In genomic region chr19:46502471-46503166, GRCm38 (mm10) we compare ENCODE assay signal across 8 mouse cellular contexts. TPM values are rescaled to one million over a fixed set of nuclear protein-coding genes. Genes with fewer than 3 reads are reported as not detected.
DNase-seq lines count a peak whose midpoint lies in the region; ATAC-seq and TF ChIP-seq lines count a peak whose summit lies in the region.

No protein-coding gene starts in this region.

- H3K4me2 ChIP-seq in forebrain, embryonic 14.5 days (ENCODE audit: low read length), result peak overlapping the region; percentile 96
- peak overlapping the region; percentile 66 for H3K4me2 ChIP-seq in lung, postnatal 0 days (replicated peaks; ENCODE audit: low read depth, low read length)

- no peaks in the 10 kb centered on the region for H3K36me3 ChIP-seq in ES-Bruce4 (ENCODE audit: control insufficient read depth, insufficient read depth, low read length, poor library complexity, severe bottlenecking)
- peaks cover 26% of the 10 kb centered on the region for H3K36me3 ChIP-seq in forebrain, embryonic 14.5 days (ENCODE audit: control insufficient read depth, insufficient read depth, low read length)
- H3K36me3 ChIP-seq in hindbrain, embryonic 10.5 days, result peaks cover 41% of the 10 kb centered on the region
- peaks cover under 1% of the 10 kb centered on the region; the same call in 1 of the 2 replicates for H3K36me3 ChIP-seq in lung, postnatal 0 days (ENCODE audit: insufficient read depth, low read length)

- peak overlapping the region; percentile 94 for H3K27ac ChIP-seq in ES-Bruce4 (ENCODE audit: insufficient read depth, low read length)
- H3K27ac ChIP-seq in forebrain, embryonic 14.5 days (ENCODE audit: low read depth, low read length), result peak overlapping the region; percentile 100
- H3K27ac ChIP-seq in hindbrain, embryonic 10.5 days, result peak overlapping the region; percentile 98
- H3K27ac ChIP-seq in lung, postnatal 0 days (ENCODE audit: low read length), result peak overlapping the region; percentile 100

- H3K9ac ChIP-seq in ES-Bruce4 (ENCODE audit: low read depth, poor library complexity, severe bottlenecking), result peak overlapping the region; percentile 94
- H3K9ac ChIP-seq in forebrain, embryonic 14.5 days (ENCODE audit: low read length), result peak overlapping the region; percentile 98
- peak overlapping the region; percentile 97 for H3K9ac ChIP-seq in lung, postnatal 0 days (replicated peaks; ENCODE audit: low read depth)

- no peak; the same call in 1 of the 2 replicates for TF ChIP-seq EP300 in ES-Bruce4 (IDR thresholded peaks at IDR 0.05; ENCODE audit: insufficient read depth, low read depth, low read length)
- TF ChIP-seq EP300 in lung, postnatal 0 days (IDR thresholded peaks at IDR 0.05), result no peak

- H3K4me1 ChIP-seq in ES-Bruce4 (ENCODE audit: control insufficient read depth, insufficient read depth, low read length), result peaks cover 2% of the 10 kb centered on the region
- peaks cover 35% of the 10 kb centered on the region for H3K4me1 ChIP-seq in forebrain, embryonic 14.5 days (ENCODE audit: control insufficient read depth, insufficient read depth, low read length)
- H3K4me1 ChIP-seq in hindbrain, embryonic 10.5 days (replicated peaks), result peaks cover 61% of the 10 kb centered on the region
- H3K4me1 ChIP-seq in lung, postnatal 0 days (ENCODE audit: insufficient read depth, low read depth, low read length), result peaks cover 16% of the 10 kb centered on the region; the same call in 1 of the 2 replicates

- TF ChIP-seq CTCF in ES-Bruce4 (IDR thresholded peaks at IDR 0.05; ENCODE audit: low read depth, low read length), result peak; percentile 36
- peak; percentile 90 for TF ChIP-seq CTCF in lung, postnatal 0 days (IDR thresholded peaks at IDR 0.05)

- 0% methylated on average over 53 of the region's 53 CpGs for WGBS in forebrain, embryonic 14.5 days
- under 1% methylated on average over 53 of the region's 53 CpGs for WGBS in hindbrain, embryonic 10.5 days
- 0% methylated on average over 52 of the region's 53 CpGs for WGBS in lung, postnatal 0 days

- no peaks in the 10 kb centered on the region for H3K9me3 ChIP-seq in ES-Bruce4 (replicated peaks; ENCODE audit: control insufficient read depth, insufficient read depth, low read length, poor library complexity, severe bottlenecking)
- H3K9me3 ChIP-seq in forebrain, embryonic 14.5 days (replicated peaks; ENCODE audit: control insufficient read depth, low read length), result no peaks in the 10 kb centered on the region
- H3K9me3 ChIP-seq in hindbrain, embryonic 10.5 days, result no peaks in the 10 kb centered on the region
- H3K9me3 ChIP-seq in lung, postnatal 0 days (ENCODE audit: low read length), result no peaks in the 10 kb centered on the region

- H3K4me3 ChIP-seq in ES-Bruce4 (ENCODE audit: low read depth, low read length), result peak overlapping the region; percentile 87
- H3K4me3 ChIP-seq in forebrain, embryonic 14.5 days (ENCODE audit: low read depth, low read length), result peak overlapping the region; percentile 96
- H3K4me3 ChIP-seq in hindbrain, embryonic 10.5 days, result peak overlapping the region; percentile 99
- H3K4me3 ChIP-seq in lung, postnatal 0 days (ENCODE audit: low read depth, low read length), result peak overlapping the region; percentile 93

- peak; percentile 62 for DNase-seq in c-Kit-negative CD71-positive TER-119-positive erythroid progenitor cells, embryonic 14.5 days (ENCODE audit: low read depth, low spot score)
- DNase-seq in forebrain, embryonic 14.5 days (ENCODE audit: low spot score), result peak; percentile 84
- peak; percentile 67 for DNase-seq in hindbrain, embryonic 10.5 days (ENCODE audit: low spot score)
- peak; percentile 69 to 74 for DNase-seq in layer of hippocampus, postnatal 14 days (ENCODE audit: low spot score in 2 of 2)
- DNase-seq in lung, postnatal 0 days (ENCODE audit: low spot score), result peak; percentile 92
- DNase-seq in ovary, postnatal 14 days (ENCODE audit: low spot score), result peak; percentile 72
- peak; percentile 96 for DNase-seq in thymus, postnatal 14 days

- peak; percentile 3; the same call in 1 of the 2 replicates for ATAC-seq in forebrain, embryonic 14.5 days
- ATAC-seq in lung, postnatal 0 days, result peak; percentile 7

- no peaks in the 10 kb centered on the region for H3K27me3 ChIP-seq in ES-Bruce4 (ENCODE audit: control insufficient read depth, insufficient read depth, low read length, poor library complexity, severe bottlenecking)
- no peaks in the 10 kb centered on the region for H3K27me3 ChIP-seq in forebrain, embryonic 14.5 days (replicated peaks; ENCODE audit: control insufficient read depth, insufficient read depth, low read length)
- H3K27me3 ChIP-seq in hindbrain, embryonic 10.5 days (ENCODE audit: insufficient read depth, poor library complexity, severe bottlenecking), result no peaks in the 10 kb centered on the region
- H3K27me3 ChIP-seq in lung, postnatal 0 days (replicated peaks; ENCODE audit: insufficient read depth, low read length), result no peaks in the 10 kb centered on the region

- no peak for TF ChIP-seq POLR2A in ES-Bruce4 (IDR thresholded peaks at IDR 0.05; ENCODE audit: insufficient read depth, low read length)

RNA-seq across cellular contexts. Expression of gene Trim8, which starts 1.1 kb away (rescaled TPM):
- polyA plus RNA-seq in ES-Bruce4 (2011; ENCODE audit: insufficient read depth, insufficient read length, low read depth, missing spikeins), result 14.2 and 16.3 TPM in 2 replicates
- 23.0 and 24.8 TPM in 2 replicates for polyA plus RNA-seq in forebrain, embryonic 14.5 days (2014; fragmentation: Nextera tagmentation; extraction: Ambion mirVana)
- polyA plus RNA-seq in hindbrain, embryonic 10.5 days (2016; fragmentation: Nextera tagmentation; extraction: Ambion mirVana), result 26.5 and 30.0 TPM in 2 replicates
- 100 to 1,000 TPM in 1 of 2 experiments, 10 to 100 TPM in 1; 98.9 to 110 TPM for total RNA-seq in layer of hippocampus, postnatal 14 days (2021)
- polyA plus RNA-seq in lung, postnatal 0 days (2015; fragmentation: Nextera tagmentation; extraction: Ambion mirVana), result 34.1 and 34.8 TPM in 2 replicates

Comparison
In these comparisons a context has a peak if more than half of its experiments do, and no peak if none do; other contexts are left out.
1. Peak in every context shown above with its lines: DNase-seq, ATAC-seq, H3K4me3 ChIP-seq and H3K27ac ChIP-seq.